ENCODE assay signal across 8 mouse cellular contexts in the genomic region with DNA sequence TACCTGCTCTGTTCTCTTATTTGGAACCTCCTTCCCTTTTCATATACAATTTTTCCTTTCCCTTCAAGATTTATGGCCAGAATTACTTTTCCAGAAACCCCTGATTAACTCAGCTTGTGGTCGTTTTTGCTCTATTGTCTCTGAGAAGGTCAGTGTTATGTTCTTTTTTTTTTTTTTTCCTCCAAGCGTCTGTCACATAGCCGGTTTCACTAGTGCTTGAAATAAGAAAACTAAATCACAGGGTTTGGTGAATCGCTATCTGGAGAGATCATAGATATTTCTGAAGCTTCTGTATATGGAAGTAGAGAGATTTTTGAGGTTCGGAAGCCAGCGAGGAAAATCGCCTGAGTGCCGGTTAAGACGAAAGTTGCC. TPM values are rescaled to one million over a fixed set of nuclear protein-coding genes. Genes with fewer than 3 reads are reported as not detected.
A peak's percentile ranks its signal among the peaks of the same experiment; 100 is the strongest.
DNase-seq lines count a peak whose midpoint lies in the region; ATAC-seq and TF ChIP-seq lines count a peak whose summit lies in the region.

No protein-coding gene starts in this region.

- TF ChIP-seq EP300 in heart, adult 2 months (IDR thresholded peaks at IDR 0.05; ENCODE audit: insufficient read depth, low read depth, low read length): no peak

- peak overlapping the region; percentile 74 for H3K4me2 ChIP-seq in forebrain, embryonic 11.5 days (ENCODE audit: low read depth, low read length, severe bottlenecking)
- H3K4me2 ChIP-seq in liver, embryonic 13.5 days: peak overlapping the region; percentile 57

- H3K9me3 ChIP-seq in forebrain, embryonic 11.5 days (ENCODE audit: control insufficient read depth, low read length): no peaks in the 10 kb centered on the region
- no peaks in the 10 kb centered on the region for H3K9me3 ChIP-seq in liver, embryonic 13.5 days (replicated peaks)

- peaks cover 26% of the 10 kb centered on the region for H3K79me3 ChIP-seq in C2C12 (ENCODE audit: low read depth)

- no peak for ATAC-seq in forebrain, embryonic 11.5 days (replicated peaks; ENCODE audit: low FRiP score)
- no peak for ATAC-seq in liver, embryonic 13.5 days (ENCODE audit: low read depth)

- peak overlapping the region; percentile 93 for H3K4me3 ChIP-seq in heart, adult 2 months
- peak overlapping the region; percentile 83 for H3K4me3 ChIP-seq in C2C12 (ENCODE audit: insufficient read depth, poor library complexity, severe bottlenecking)
- peak overlapping the region; percentile 83 for H3K4me3 ChIP-seq in forebrain, embryonic 11.5 days (ENCODE audit: low read depth, low read length)
- H3K4me3 ChIP-seq in liver, embryonic 13.5 days (replicated peaks): peak overlapping the region; percentile 96

- H3ac ChIP-seq in C2C12 (ENCODE audit: control insufficient read depth, insufficient read length, low read depth): no peak overlapping the region

- peaks cover 2% of the 10 kb centered on the region; the same call in 1 of the 2 replicates for H3K4me1 ChIP-seq in heart, adult 2 months (ENCODE audit: control insufficient read depth, insufficient read depth, low read length)
- no peaks in the 10 kb centered on the region; the same call in 1 of the 2 replicates for H3K4me1 ChIP-seq in forebrain, embryonic 11.5 days (replicated peaks; ENCODE audit: control insufficient read depth, insufficient read depth, low read length)
- H3K4me1 ChIP-seq in liver, embryonic 13.5 days (replicated peaks): peaks cover 52% of the 10 kb centered on the region

- peak overlapping the region; percentile 95 for H3K27ac ChIP-seq in heart, adult 2 months
- no peak overlapping the region; the same call in 1 of the 2 replicates for H3K27ac ChIP-seq in forebrain, embryonic 11.5 days (ENCODE audit: low read depth, low read length)
- H3K27ac ChIP-seq in liver, embryonic 13.5 days: peak overlapping the region; percentile 74

- 0 out of 2 replicates have a peak, but pooled peaks cover 2% of the 10 kb centered on the region for H3K79me2 ChIP-seq in heart, adult 2 months (replicated peaks; ENCODE audit: control insufficient read depth, insufficient read depth, low read length)
- peaks cover 39% of the 10 kb centered on the region for H3K79me2 ChIP-seq in C2C12 (ENCODE audit: control insufficient read depth, insufficient read depth)

- WGBS in heart, adult 2 months: under 1% methylated on average over 9 of the region's 9 CpGs
- under 1% methylated on average over 9 of the region's 9 CpGs for WGBS in forebrain, embryonic 11.5 days
- WGBS in liver, embryonic 13.5 days (ENCODE audit: insufficient replicate concordance): under 1% methylated on average over 9 of the region's 9 CpGs

- H3K27me3 ChIP-seq in heart, adult 2 months (ENCODE audit: control insufficient read depth, insufficient read depth, low read length): no peaks in the 10 kb centered on the region
- H3K27me3 ChIP-seq in C2C12 (ENCODE audit: control insufficient read depth, insufficient read depth, insufficient read length): no peaks in the 10 kb centered on the region
- no peaks in the 10 kb centered on the region for H3K27me3 ChIP-seq in forebrain, embryonic 11.5 days (ENCODE audit: control insufficient read depth, insufficient read depth, low read length)
- H3K27me3 ChIP-seq in liver, embryonic 13.5 days: no peaks in the 10 kb centered on the region

- intact Hi-C loops in heart, adult 2 months (cut with DNase I): loop anchor here (2.0 to 5.0 kb wide), 2 partner anchors 47 to 167 kb away; a partner anchor contains a TSS
- intact Hi-C loops in left cerebral cortex, postnatal 36 days (cut with DNase I): loop anchor here (5.0 kb wide), 1 partner anchor 47 kb away; a partner anchor contains a TSS

- TF ChIP-seq CTCF in heart, adult 2 months (IDR thresholded peaks at IDR 0.05): no peak
- TF ChIP-seq CTCF in C2C12 (IDR thresholded peaks at IDR 0.05; ENCODE audit: control insufficient read depth, insufficient read depth, insufficient read length): no peak

- TF ChIP-seq POLR2A in heart, adult 2 months (IDR thresholded peaks at IDR 0.05; ENCODE audit: insufficient read depth, low read depth, low read length): no peak

- DNase-seq in heart, adult 2 months: no peak
- DNase-seq in heart, adult 18-20 months: no peak
- no peak for DNase-seq in forebrain, embryonic 11.5 days (ENCODE audit: low spot score)
- DNase-seq in liver, embryonic 13.5 days: no peak
- DNase-seq in T-cell, adult 2 months (ENCODE audit: low spot score): no peak
- DNase-seq in left cerebral cortex, postnatal 36 days (ENCODE audit: low spot score in 2 of 2): no peak
- DNase-seq in frontal cortex, postnatal 10 days (ENCODE audit: low spot score in 2 of 2): no peak

- H3K36me3 ChIP-seq in heart, adult 2 months (ENCODE audit: control insufficient read depth, insufficient read depth, low read length): peaks cover 10% of the 10 kb centered on the region
- H3K36me3 ChIP-seq in C2C12 (ENCODE audit: control insufficient read depth, insufficient read depth): peaks cover 22% of the 10 kb centered on the region
- H3K36me3 ChIP-seq in forebrain, embryonic 11.5 days (ENCODE audit: control insufficient read depth, insufficient read depth, low read length): peaks cover 1% of the 10 kb centered on the region; the same call in 1 of the 2 replicates
- peaks cover 16% of the 10 kb centered on the region for H3K36me3 ChIP-seq in liver, embryonic 13.5 days

- peak overlapping the region; percentile 58; the same call in 1 of the 2 replicates for H3K9ac ChIP-seq in heart, adult 2 months (ENCODE audit: low read depth, low read length)
- peak overlapping the region; percentile 30; the same call in 1 of the 2 replicates for H3K9ac ChIP-seq in forebrain, embryonic 11.5 days (ENCODE audit: low read length)
- peak overlapping the region; percentile 97 for H3K9ac ChIP-seq in liver, embryonic 13.5 days

TF ChIP-seq in C2C12, 6 proteins besides CTCF, POLR2A, EP300 and RAD21:
- TF ChIP-seq USF1 (IDR thresholded peaks at IDR 0.05; ENCODE audit: low read depth) (no peak), MYOG (IDR thresholded peaks at IDR 0.05; ENCODE audit: control insufficient read depth, extremely low read depth, insufficient read length) (no peak), MYOD1 (IDR thresholded peaks at IDR 0.05; ENCODE audit: control insufficient read depth, insufficient read length, low read depth) (no peak), CEBPB (IDR thresholded peaks at IDR 0.05; ENCODE audit: low read depth) (no peak), FOSL1 (IDR thresholded peaks at IDR 0.05; ENCODE audit: insufficient read depth, low read length, poor library complexity, severe bottlenecking) (no peak), MAX (IDR thresholded peaks at IDR 0.05) (no peak)

RNA-seq across cellular contexts. Expression of a gene that starts 0.2 kb away (rescaled TPM):
- 10 to 100 TPM; 55.9 to 59.3 TPM for total RNA-seq in heart, adult 2 months (2021)
- 54.9 and 88.1 TPM in 2 replicates for polyA plus RNA-seq in heart, adult 2 months (2012; rRNA removed)
- 10 to 100 TPM; 58.0 to 62.0 TPM for total RNA-seq in heart, adult 18-20 months (2021)
- polyA plus RNA-seq in C2C12 (2012; fragmentation: generic; extraction: Trizol): 56.7 TPM
- 106 and 117 TPM in 2 replicates for polyA plus RNA-seq in forebrain, embryonic 11.5 days (2014; fragmentation: Nextera tagmentation; extraction: Ambion mirVana)
- polyA plus RNA-seq in liver, embryonic 13.5 days (2015; fragmentation: Nextera tagmentation; extraction: Ambion mirVana): 100 and 114 TPM in 2 replicates
- total RNA-seq in left cerebral cortex, postnatal 36 days (2021): 10 to 100 TPM; 84.8 to 97.0 TPM

RNA-seq across cellular contexts. Expression of a gene that starts 46.6 kb away (rescaled TPM):
- total RNA-seq in heart, adult 2 months (2021): 100 to 1,000 TPM; 156 to 171 TPM
- 36.2 and 97.0 TPM in 2 replicates for polyA plus RNA-seq in heart, adult 2 months (2012; rRNA removed)
- total RNA-seq in heart, adult 18-20 months (2021): 100 to 1,000 TPM; 161 to 174 TPM
- 11.7 TPM for polyA plus RNA-seq in C2C12 (2012; fragmentation: generic; extraction: Trizol)
- 126 and 131 TPM in 2 replicates for polyA plus RNA-seq in forebrain, embryonic 11.5 days (2014; fragmentation: Nextera tagmentation; extraction: Ambion mirVana)
- 64.0 and 75.5 TPM in 2 replicates for polyA plus RNA-seq in liver, embryonic 13.5 days (2015; fragmentation: Nextera tagmentation; extraction: Ambion mirVana)
- total RNA-seq in left cerebral cortex, postnatal 36 days (2021): 100 to 1,000 TPM; 183 to 199 TPM

Comparison
In these comparisons a context has a peak if more than half of its experiments do, and no peak if none do; other contexts are left out.
1. H3K9ac ChIP-seq: peak in every context shown above with its lines; median percentile 97 in liver, embryonic 13.5 days; 58 in heart, adult 2 months; 30 in forebrain, embryonic 11.5 days.